Mouse (Mus musculus) ES-E14 (cell line): Measurements from ENCODE around the gene Txndc11. TPM values are rescaled to one million over a fixed set of nuclear protein-coding genes. Genes with fewer than 3 reads are reported as not detected.
A peak's percentile ranks its signal among the peaks of the same experiment; 100 is the strongest.

Experiments used
- DNase-seq: peaks from one replicate; pipeline ENCODE4 v3.0.0-alpha.2; 2013; ENCODE audit warnings: low read depth, low spot score
- H3K27ac ChIP-seq: 2 replicates; pipeline ENCODE4 v1.5.1; 2012; ENCODE audit warnings: low read depth, mild to moderate bottlenecking, low read length, moderate library complexity, mixed read lengths; ENCODE audit not compliant: poor library complexity, insufficient read depth, severe bottlenecking
- H3K36me3 ChIP-seq: 2 replicates; pipeline ENCODE4 v1.6.1; 2012; ENCODE audit warnings: mild to moderate bottlenecking, low read length, moderate library complexity, mixed read lengths; ENCODE audit not compliant: control insufficient read depth, poor library complexity, insufficient read depth, severe bottlenecking
- H3K4me1 ChIP-seq, 2 experiments: fragments of 150-350 bp in 1 of 2; sonication (generic) in 1 of 2; 2 replicates each; pipeline ENCODE4 v1.6.1; 2012; ENCODE audit warnings: low read length in 2 of 2, mild to moderate bottlenecking in 1 of 2, mixed read lengths in 1 of 2; ENCODE audit not compliant: control insufficient read depth in 2 of 2, insufficient read depth in 2 of 2, poor library complexity in 1 of 2
- H3K4me3 ChIP-seq, 2 experiments: fragments of 150-350 bp in 1 of 2; sonication (generic) in 1 of 2; 2 replicates each; pipeline ENCODE4 v1.5.1; 2012; ENCODE audit warnings: low read length in 2 of 2, low read depth in 1 of 2, mild to moderate bottlenecking in 1 of 2, mixed read lengths in 1 of 2; ENCODE audit not compliant: insufficient read depth in 1 of 2, poor library complexity in 1 of 2, severe bottlenecking in 1 of 2
- H3K9ac ChIP-seq: 2 replicates; pipeline ENCODE4 v1.6.1; 2012; ENCODE audit warnings: low read depth, mild to moderate bottlenecking, low read length, mixed read lengths; ENCODE audit not compliant: poor library complexity, insufficient read depth, severe bottlenecking
- H3K9me3 ChIP-seq: fragments of 150-350 bp; sonication (generic); 2 replicates; pipeline ENCODE4 v1.6.1; 2012; ENCODE audit warnings: low read depth, mild to moderate bottlenecking, low read length; ENCODE audit not compliant: control insufficient read depth, insufficient read depth
- CHD2 ChIP-seq: IDR thresholded peaks from 2 replicates; pipeline ENCODE4 v1.6.1; 2014; ENCODE audit warnings: mild to moderate bottlenecking, low read depth, low read length, inconsistent platforms
- HCFC1 ChIP-seq: IDR thresholded peaks from 2 replicates; pipeline ENCODE4 v1.6.1; 2012; ENCODE audit warnings: low read length, inconsistent platforms, borderline replicate concordance; ENCODE audit not compliant: insufficient read depth
- MAFK ChIP-seq: IDR thresholded peaks from 2 replicates; pipeline ENCODE4 v1.6.1; 2014; ENCODE audit warnings: mild to moderate bottlenecking, low read depth, low read length, inconsistent platforms; ENCODE audit not compliant: insufficient read depth
- ZC3H11A ChIP-seq: IDR thresholded peaks from 2 replicates; pipeline ENCODE4 v1.6.1; 2012; ENCODE audit warnings: low read depth, mild to moderate bottlenecking, inconsistent platforms, low read length, borderline replicate concordance
- ZNF384 ChIP-seq: IDR thresholded peaks from 2 replicates; pipeline ENCODE4 v1.6.1; 2012; ENCODE audit warnings: low read depth, low read length, inconsistent platforms
- in situ Hi-C, 2 experiments: fragments of 600-800 bp; cut with MboI; formaldehyde crosslinking; loops; one replicate each; pipeline ENCODE4 v1.15.1; 2025; ENCODE audit warnings: low sequenced_read_pairs in 2 of 2, inconsistent platforms in 1 of 2; ENCODE audit not compliant: unreplicated experiment in 2 of 2
- total RNA-seq: library from RNA; depleted of rRNA; stranded (reverse); fragments of 300-350 nt; gene quantifications from 2 replicates; pipeline ENCODE4 v1.2.3, GENCODE M21; 2012

The Txndc11 gene
- total RNA-seq, 1 experiment = 26.0 TPM

- Histone ChIP-seq H3K27ac (no peak overlapping the region), H3K36me3 (no peaks in the 10 kb centered on the region), H3K4me3 (peak overlapping the region; percentile 53 to 66; a peak in 3 of 4 replicates), H3K9me3 (no peaks in the 10 kb centered on the region), H3K4me1 (peaks cover 0 to 2% of the 10 kb centered on the region in 2 experiments; a peak in 1 of 4 replicates), H3K9ac (no peak overlapping the region)
- TF ChIP-seq CHD2 (no peak), ZC3H11A (no peak), ZNF384 (no peak), MAFK (no peak), HCFC1 (no peak)
- in situ Hi-C loops = no loop called here
- DNase-seq = no peak
These were observed 69.0 kb downstream of the Txndc11 start for GRCm38 (mm10) chr16:11065431-11065830.

- no peak for DNase-seq
- H3K4me3 ChIP-seq = no peak overlapping the region
These were observed 69.7 kb downstream of the Txndc11 start for GRCm38 (mm10) chr16:11064742-11065141.

GRCm38 (mm10) chr16:11064341-11064740, 70.1 kb downstream of the Txndc11 start:
- in situ Hi-C loops = no loop called here
- H3K27ac ChIP-seq = no peak overlapping the region
- H3K9ac ChIP-seq = no peak overlapping the region
- H3K4me1 ChIP-seq = peaks cover 0 to 2% of the 10 kb centered on the region in 2 experiments; a peak in 1 of 4 replicates
- no peaks in the 10 kb centered on the region for H3K9me3 ChIP-seq
- no peak overlapping the region for H3K4me3 ChIP-seq
- no peaks in the 10 kb centered on the region for H3K36me3 ChIP-seq
- no peak for TF ChIP-seq CHD2
- TF ChIP-seq MAFK = no peak
- TF ChIP-seq ZC3H11A = no peak
- no peak for TF ChIP-seq ZNF384
- TF ChIP-seq HCFC1 = no peak
- no peak for DNase-seq

More at GRCm38 (mm10) chr16:11064742-11065141, 69.7 kb downstream of the Txndc11 start:
- Histone ChIP-seq H3K4me1 (peaks cover 0 to 2% of the 10 kb centered on the region in 2 experiments; a peak in 1 of 4 replicates), H3K36me3 (no peaks in the 10 kb centered on the region), H3K9me3 (no peaks in the 10 kb centered on the region), H3K27ac (no peak overlapping the region), H3K9ac (no peak overlapping the region)
- in situ Hi-C loops = no loop called here
- no peak for TF ChIP-seq HCFC1
- TF ChIP-seq ZC3H11A = no peak
- TF ChIP-seq MAFK = no peak
- TF ChIP-seq ZNF384 = no peak
- no peak for TF ChIP-seq CHD2

GRCm38 (mm10) chr16:11062794-11063721, 71.4 kb downstream of the Txndc11 start:
- H3K4me1 ChIP-seq = peaks cover 0 to 2% of the 10 kb centered on the region in 2 experiments; a peak in 1 of 4 replicates
- no peaks in the 10 kb centered on the region for H3K9me3 ChIP-seq
- no peak for DNase-seq
- no peak for TF ChIP-seq ZC3H11A
- no peak for TF ChIP-seq ZNF384
- no peak for TF ChIP-seq CHD2
- TF ChIP-seq HCFC1 = no peak
- no peak for TF ChIP-seq MAFK
- H3K36me3 ChIP-seq = no peaks in the 10 kb centered on the region
- in situ Hi-C loops = no loop called here
- no peak overlapping the region for H3K9ac ChIP-seq
- no peak overlapping the region for H3K4me3 ChIP-seq
- H3K27ac ChIP-seq = no peak overlapping the region; the same call in 1 of the 2 replicates
